In genomic region chr6:52518704-52519103, GRCm38 (mm10) we compare ENCODE assay signal across 25 mouse cellular contexts.
"Had no signal": no experiment of that assay in that cellular context is flagged by ENCODE, and none has a peak within 500 bp of the region (broad histone marks: within the 10 kb centered on the region; RNA-seq: fewer than 3 reads in every experiment).

No protein-coding gene starts in this region.

- H3K4me2 ChIP-seq: intestine, embryonic 15.5 days; kidney, embryonic 15.5 days; limb, embryonic 13.5 days; liver, embryonic 12.5 days; liver, embryonic 15.5 days; midbrain, embryonic 12.5 days; neural tube, embryonic 15.5 days had no signal

- ATAC-seq: hindbrain, embryonic 16.5 days; intestine, embryonic 15.5 days; liver, embryonic 12.5 days; midbrain, embryonic 16.5 days had no signal

- DNase-seq: kidney, adult 11 months; kidney, adult 8-10 months; kidney, postnatal 14 days; layer of hippocampus, adult 9-11 months; liver; lung, postnatal 10 days; right cerebral cortex, adult 18-20 months; right cerebral cortex, postnatal 14 days; right cerebral cortex, postnatal 4 days; thymus, adult 2 months; thymus, postnatal 14 days; thymus, postnatal 4 days had no signal

- H3K36me3 ChIP-seq: intestine, embryonic 15.5 days; kidney, embryonic 15.5 days; limb, embryonic 10.5 days; limb, embryonic 13.5 days; liver, embryonic 12.5 days; liver, embryonic 15.5 days; midbrain, embryonic 12.5 days; neural tube, embryonic 15.5 days had no signal

- H3K27ac ChIP-seq: intestine, embryonic 15.5 days; kidney, embryonic 15.5 days; layer of hippocampus, adult 2 months; limb, embryonic 10.5 days; limb, embryonic 13.5 days; liver, embryonic 12.5 days; liver, embryonic 15.5 days; midbrain, embryonic 12.5 days; neural tube, embryonic 15.5 days; stomach, postnatal 0 days had no signal

- H3K9ac ChIP-seq: intestine, embryonic 15.5 days; kidney, embryonic 15.5 days; limb, embryonic 13.5 days; liver, embryonic 12.5 days; liver, embryonic 15.5 days; midbrain, embryonic 12.5 days; neural tube, embryonic 15.5 days had no signal

- H3K4me1 ChIP-seq: intestine, embryonic 15.5 days; kidney, embryonic 15.5 days; liver, embryonic 12.5 days; liver, embryonic 15.5 days; midbrain, embryonic 12.5 days had no signal

- H3K9me3 ChIP-seq: intestine, embryonic 15.5 days; kidney, embryonic 15.5 days; limb, embryonic 10.5 days; limb, embryonic 13.5 days; liver, embryonic 12.5 days; liver, embryonic 15.5 days; midbrain, embryonic 12.5 days; neural tube, embryonic 15.5 days had no signal

- H3K4me3 ChIP-seq: intestine, embryonic 15.5 days; kidney, embryonic 15.5 days; layer of hippocampus, adult 2 months; limb, embryonic 10.5 days; limb, embryonic 13.5 days; liver, embryonic 12.5 days; liver, embryonic 15.5 days; midbrain, embryonic 12.5 days; myocyte; neural tube, embryonic 15.5 days had no signal

- H3K27me3 ChIP-seq: liver, embryonic 12.5 days; liver, embryonic 15.5 days; midbrain, embryonic 12.5 days; neural tube, embryonic 15.5 days had no signal
